Mouse (Mus musculus) spleen, postnatal 4 days (tissue): ENCODE measurements around the gene Gm960.
A peak's percentile ranks its signal among the peaks of the same experiment; 100 is the strongest.

ENCODE experiments used
- DNase-seq, 2 experiments: peaks; one replicate each; pipeline ENCODE4 v3.0.0; 2022; ENCODE audit warnings: low spot score in 2 of 2

The Gm960 gene

DNA sequence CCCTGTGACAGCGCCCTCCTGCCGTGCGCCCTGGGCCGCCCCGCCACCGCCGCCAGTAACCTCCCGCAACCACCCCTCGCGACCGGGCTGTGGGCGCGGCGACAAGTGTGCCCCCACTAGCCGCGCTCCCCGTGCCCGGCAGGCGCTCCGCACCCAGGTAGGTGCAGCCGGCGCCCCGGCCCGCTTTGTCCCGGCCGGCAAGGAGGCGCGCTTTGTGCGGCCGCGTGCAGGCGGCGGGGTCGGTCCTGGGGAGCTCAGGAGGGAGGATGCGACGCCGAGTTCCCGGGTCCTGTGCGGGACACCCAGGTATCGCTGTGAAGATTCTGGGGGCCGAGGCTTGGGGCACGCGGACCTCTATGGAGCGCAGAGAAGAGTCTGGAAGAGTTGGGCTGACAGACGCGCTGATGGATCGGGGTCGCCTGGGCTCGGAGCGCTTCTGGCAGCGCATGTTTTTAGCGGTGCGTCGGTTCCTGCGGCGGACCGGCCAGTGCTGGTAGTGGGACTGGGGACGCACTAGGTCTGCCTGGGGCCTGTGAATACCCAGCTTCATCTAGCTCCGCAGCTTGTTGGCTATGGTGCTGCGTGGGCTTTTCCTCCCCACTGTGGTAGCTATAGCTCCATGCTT lies 13.8 kb upstream of the Gm960 start:
- DNase-seq, result peak in 1 of 2 experiments; percentile 61

DNA sequence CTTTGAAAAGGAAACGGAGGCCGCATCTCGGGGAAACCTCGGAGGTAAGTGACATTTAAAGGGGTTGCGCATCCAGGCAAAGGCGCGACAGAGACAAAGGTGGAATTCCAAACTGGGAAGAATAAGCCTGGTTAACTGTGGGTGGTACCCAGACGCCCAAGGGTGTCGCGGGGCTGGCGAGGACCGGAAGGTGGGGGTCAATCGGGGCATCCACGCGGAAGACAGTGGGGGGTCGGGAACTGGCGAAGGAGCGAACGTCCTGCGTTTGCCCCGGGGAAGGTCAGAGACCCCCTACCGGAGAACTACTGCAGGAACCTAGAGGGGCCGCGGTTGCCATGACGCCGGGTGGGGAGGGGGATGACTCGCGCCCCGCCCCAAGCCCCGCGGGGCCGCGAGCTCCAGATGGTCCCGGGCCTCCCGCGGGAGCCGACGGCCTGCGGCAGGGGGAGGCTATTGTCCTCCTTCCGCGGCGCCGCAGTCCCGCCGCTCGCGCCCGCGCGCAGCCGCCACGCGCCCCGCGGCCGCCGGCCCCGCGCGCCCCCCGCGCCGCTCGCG lies 13.2 kb upstream of the Gm960 start:
- peak in 1 of 2 experiments; percentile 60 for DNase-seq

DNA sequence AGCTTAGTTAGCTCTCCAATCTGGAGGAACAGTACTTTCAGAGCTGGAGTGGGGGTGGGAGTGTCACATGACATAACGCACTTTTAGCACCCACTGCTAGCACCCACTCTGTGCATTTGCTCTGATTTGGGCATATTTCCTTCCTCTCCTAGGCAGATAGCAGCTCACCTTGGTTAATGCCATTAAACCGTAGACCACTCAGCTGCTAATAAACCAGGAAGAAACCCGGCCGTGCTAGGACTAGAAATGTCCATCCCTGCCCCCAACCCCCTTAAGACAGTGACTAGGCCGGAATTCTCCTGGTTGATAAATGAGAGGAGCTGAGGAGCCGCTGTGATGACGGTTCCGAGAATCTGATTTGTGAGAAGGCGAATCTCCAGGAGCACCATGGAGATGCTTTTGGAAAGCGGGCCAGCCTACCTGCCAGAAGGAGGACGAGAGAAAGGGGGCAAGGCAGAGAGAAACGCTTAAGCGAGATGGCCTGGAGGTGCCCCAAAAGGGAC lies 12.7 kb upstream of the Gm960 start, which contains the start of gene Sptbn2:
Gene Sptbn2, plus strand, starts transcription at position 70 of the 503 bp plus-strand sequence.
- DNase-seq, result no peak

DNA sequence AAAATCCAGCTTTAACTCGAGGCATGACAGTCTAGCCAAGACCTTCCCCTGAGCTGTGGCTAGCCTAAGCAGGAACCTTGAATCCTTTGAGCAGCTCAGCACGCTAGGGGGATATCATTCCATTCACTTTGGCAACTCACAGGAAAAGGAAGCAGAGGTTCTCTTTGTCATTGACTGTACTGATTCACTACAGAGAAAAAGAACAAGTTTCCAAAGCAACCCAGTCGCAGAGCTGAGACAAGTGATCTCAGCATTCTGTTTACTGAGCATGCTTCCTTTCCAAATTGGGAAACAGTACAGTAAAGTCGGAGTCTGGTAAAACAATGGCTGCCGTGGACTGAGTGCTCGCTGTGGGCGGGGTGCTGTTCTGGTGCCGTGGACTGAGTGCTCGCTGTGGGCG lies 10.3 kb upstream of the Gm960 start:
- DNase-seq, result no peak

DNA sequence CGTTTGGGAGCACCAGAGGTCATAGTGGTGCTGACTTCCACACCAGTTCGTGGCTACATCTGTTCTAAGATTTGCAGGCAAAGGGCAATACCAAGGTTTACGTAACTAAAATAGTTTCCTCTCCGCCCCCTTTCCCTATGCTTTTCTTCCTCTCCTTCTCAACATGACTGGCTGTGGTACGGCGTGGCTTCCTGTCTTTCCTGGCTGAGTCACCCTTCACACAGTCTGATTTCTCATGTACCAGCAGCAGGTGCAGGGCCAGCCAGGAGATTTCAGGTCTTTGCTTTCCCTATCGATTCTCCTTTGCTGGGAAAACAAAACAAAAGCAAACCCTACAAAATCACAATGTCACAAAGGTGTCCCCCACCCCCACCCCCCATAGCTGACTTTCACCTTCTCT lies 2.8 kb upstream of the Gm960 start:
- no peak for DNase-seq

DNA sequence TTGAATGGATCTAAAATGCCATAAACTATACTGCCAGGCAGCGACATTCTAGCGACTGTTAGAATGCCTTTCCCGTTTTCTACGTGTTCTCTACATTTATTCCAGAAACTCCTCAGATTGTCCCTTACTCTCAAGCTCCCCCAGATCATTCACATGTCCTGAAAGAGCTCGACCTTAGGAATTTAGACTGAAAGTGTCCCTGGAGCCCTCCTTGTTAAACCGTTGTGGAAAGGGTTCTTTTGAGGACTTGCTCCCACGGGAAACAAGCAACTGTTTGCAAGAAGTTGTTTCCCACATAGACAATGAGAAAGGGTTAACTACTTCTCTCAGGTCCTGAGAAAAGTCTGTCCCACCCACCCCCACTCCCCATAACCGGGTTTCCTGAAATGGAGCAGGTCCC lies 2.2 kb upstream of the Gm960 start:
- DNase-seq, result no peak

DNA sequence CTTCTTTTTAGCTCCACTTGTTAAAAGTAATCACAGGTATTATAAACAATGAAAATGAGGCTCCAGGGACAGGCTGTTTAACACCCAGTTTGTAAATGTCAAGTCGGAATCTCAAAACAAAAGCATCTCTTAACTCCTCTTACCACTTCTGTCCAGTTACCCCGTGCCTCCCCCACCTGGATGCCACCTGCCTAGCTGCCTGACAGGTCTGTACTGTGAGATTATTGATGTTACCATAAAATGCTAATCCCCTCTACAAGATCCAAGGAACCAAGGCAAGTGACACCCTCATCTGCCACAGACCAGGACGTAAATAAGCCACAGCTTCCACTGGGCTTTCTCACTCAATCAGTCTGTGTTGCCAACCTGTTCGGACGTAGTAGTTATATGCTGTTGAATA lies 1.4 kb upstream of the Gm960 start:
- DNase-seq, result no peak

DNA sequence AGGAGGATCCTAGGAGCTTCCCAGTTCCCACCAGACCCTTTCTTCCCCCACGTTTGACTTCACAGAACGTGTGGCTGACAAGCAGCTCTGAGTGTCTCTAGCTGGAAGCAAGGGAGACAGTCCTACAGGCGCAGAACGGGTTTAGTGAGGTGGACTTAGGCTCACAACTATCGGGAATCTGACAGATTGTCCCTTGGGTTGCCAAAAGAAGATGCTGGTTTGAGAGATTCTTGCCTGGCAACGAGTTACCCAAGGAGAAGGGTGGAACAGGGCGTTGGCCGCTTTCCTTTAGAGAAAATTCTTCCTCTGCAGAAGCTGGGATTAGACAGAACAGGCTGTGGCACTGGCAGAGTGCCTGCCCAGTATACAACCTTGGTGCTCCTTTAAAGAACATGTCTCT lies 388 bp upstream of the Gm960 start:
- no peak for DNase-seq

DNA sequence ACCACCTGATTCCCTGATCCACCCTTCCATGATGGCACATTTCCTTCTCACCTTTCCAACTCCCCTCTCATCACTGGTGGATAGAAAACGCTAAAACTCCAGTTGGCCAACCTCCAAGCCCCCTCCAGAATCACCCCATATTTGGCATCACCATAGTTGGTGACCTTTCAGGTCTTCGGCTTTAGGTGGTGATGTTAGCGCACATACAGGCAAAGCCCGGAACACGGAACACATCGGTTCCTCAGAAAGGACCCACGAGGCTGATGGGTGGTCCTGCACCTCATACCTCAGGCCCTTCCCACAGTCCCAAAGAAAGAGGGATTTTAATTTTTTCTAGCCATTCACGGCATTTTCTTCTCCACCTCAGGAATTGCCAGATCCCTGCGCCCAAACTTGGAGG lies 747 bp downstream of the Gm960 start:
- DNase-seq, result no peak

DNA sequence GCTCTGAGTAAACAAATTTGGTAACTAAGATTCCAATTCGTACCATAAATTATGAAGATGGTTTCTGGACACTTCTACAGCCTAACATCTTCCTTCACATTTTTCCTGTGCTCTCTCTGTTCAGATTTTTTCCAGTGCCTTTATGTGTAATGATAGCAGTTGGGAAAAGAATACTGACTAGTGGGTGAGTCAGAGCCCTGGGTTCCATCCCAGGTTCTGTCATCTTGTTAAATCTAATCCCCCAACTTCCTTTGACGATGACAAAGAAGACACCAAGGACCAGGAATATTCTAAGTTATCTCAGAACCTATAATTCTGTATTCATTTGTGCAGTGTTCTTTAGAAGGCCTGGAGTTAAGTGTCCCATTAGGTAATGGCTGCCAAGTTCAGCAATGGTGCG lies 1.3 kb downstream of the Gm960 start:
- DNase-seq, result no peak

DNA sequence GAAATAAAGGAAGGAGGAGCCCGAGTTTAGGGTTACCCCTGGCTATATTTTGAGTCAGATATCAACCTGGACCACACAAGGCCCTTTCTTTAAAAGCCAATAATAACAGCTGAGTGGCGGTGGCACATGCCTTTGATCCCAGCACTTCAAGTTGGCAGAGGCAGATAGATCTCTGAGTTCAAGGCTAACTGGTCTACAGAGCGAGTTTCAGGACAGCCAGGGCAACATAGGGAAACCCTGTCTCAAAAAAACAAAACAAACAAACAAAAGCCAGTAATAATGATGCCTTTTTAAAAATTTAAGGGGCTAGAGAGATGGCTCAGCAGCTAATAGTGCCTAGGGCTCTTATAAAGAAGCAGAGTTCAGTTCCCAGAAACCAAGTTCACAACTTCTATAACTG lies 4.1 kb downstream of the Gm960 start:
- DNase-seq, result no peak

DNA sequence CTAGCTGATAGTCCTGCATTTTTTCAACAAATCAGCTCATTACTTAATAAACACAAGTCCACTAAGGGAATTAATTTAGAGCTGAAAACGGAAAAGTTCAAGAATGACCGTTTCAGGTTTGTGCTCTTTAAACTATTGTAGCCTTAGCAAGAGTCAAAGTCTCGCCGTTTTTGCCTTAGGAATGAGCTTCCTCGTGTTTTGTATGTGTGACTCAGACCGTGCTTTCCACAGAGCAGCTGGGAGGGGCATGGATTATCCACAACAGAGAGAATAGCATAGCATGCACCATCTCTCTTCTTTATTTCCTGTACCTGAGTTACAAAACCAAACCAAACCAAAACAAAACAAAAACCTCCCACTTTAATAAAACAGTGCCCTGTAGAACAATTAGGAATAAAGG lies 26.1 kb downstream of the Gm960 start:
- DNase-seq, result no peak

DNA sequence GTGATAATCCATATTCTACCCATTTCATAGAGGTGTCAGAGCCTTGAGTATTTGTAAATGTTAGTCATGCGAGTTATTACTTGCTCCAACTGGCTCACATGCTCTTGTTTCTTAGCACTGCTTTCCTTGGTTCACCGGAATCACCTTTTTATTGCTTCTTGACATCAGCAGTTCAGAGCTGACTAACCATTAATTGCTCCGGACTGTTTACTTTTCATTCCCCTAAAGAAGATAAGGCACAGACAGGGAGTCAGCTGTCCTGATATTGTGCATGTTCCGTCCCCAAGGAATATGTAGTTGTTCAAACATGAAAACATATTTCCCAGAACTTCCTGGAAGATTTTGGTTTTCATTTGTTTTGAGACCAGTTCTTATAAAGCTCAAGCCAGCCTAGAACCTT lies 27.7 kb downstream of the Gm960 start:
- DNase-seq, result no peak

DNA sequence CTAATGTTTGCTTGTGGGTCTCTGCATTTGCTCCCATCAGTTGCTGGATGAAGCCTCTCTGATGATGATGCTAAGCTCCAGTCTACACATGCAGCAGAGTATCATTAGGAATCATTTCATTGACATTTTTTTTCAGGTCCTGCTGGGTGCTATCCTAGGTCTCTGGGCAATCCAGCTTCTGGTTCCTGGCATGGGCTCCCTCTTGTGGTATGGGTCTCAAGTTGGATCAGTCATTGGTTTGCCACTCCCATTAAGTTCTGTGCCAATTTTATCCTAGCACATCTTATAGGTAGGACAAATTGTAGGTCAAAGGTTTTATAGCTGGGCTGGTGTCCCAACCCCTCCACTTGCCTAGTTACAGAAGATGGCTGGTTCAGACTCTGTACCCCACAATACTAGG lies 31.7 kb downstream of the Gm960 start:
- no peak for DNase-seq

DNA sequence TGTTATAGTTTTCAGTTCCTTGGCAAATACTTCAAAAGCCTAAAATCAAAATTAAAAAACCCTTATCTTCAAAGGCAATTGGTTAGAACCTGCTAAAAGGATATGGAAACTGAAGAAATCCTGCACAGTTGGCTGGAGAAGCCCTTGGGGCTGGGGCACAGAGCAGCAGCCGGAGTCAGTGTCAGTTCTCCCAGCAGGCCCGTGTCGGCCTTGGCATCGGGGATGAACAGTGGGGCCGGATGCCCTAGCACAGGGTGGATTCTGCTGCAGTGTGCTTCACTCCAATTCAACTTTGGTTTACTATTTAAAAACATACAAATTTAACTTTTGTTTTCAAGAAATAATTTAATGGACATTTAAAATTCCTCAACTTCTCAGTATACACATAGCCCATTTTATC lies 40.3 kb downstream of the Gm960 start:
- no peak for DNase-seq

DNA sequence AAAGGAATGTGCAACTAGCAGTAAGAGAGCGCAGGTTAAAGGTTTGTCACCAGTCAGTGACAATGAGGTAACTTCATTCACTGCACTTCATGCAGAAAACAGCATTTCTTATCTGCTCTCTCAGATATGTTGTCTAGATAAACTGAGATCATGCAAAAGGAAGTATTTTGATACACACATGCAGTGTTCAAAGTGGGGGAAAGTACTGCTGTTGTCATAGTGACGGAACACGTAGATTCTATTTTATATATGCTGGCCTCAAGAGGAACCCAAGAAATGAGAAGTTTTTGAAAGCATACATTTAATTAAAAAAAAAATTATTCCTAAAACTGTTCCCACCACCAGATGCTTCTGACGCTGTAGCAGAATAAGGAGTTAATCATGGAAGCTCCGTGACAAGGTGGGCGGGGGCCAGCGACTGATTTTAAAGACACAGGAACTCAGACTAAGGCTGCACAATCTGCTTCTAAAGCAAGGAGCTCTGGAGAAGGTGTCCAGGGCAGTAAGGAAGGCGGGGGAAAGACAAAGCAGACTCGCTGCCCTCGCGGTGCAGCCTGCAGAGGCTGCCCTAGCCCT lies 51.5 kb downstream of the Gm960 start:
- DNase-seq, result no peak

DNA sequence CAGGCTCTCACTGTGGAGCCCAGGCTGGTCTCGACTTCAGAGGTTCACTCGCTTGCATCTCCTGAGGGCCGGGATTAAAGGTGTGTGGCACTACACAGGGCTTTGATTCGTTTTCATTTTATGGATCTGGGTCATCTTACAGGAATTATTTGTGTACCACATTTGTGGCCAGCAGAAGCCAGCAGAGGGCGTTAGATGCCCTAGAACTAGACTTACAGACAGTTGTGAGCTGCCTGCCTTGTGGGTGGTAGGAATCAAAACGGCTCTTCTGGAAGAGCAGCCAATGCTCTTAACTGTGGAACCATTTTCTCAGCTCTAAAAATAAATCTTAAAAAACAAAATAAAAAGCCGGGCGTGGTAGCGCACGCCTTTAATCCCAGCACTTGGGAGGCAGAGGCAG lies 54.2 kb downstream of the Gm960 start:
- no peak for DNase-seq

DNA sequence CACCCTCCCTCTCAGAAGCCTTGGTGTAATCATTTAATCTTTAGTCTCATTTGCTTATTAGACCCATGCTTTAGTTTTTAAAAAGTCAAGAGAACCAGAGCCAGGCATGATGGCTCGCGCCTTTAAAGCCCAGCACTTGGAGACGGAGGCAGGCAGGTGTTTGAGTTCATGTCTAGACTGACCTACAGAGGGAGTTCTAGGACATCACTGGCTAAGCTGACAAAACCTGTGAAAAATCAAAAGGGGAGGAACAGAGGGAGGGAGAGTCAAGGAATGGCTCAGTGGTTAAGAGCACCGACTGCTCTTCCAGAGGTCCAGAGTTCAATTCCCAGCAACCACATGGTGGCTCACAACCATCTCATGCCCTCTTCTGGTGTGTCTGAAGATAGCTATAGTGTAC lies 62.5 kb downstream of the Gm960 start:
- DNase-seq, result no peak

DNA sequence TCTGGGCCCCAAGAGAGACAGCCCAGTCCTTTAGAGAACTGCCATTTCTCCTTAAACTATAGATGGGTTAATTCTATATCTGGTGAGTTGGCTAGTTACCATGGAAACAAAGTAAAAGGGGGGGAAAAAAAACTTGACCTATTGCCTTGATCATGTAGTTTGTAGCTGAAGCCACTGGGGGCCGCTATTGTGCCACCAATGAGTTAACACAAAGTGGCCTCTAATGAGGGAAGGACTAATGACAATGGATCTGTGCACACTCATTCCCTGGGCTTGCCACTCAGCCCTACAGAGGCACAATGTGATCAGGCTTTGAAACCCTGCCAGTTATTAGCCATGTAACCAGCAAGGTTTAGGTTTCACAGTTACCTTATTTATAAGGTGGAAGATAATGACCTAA lies 69.6 kb downstream of the Gm960 start:
- peak; percentile 63 to 85 for DNase-seq

DNA sequence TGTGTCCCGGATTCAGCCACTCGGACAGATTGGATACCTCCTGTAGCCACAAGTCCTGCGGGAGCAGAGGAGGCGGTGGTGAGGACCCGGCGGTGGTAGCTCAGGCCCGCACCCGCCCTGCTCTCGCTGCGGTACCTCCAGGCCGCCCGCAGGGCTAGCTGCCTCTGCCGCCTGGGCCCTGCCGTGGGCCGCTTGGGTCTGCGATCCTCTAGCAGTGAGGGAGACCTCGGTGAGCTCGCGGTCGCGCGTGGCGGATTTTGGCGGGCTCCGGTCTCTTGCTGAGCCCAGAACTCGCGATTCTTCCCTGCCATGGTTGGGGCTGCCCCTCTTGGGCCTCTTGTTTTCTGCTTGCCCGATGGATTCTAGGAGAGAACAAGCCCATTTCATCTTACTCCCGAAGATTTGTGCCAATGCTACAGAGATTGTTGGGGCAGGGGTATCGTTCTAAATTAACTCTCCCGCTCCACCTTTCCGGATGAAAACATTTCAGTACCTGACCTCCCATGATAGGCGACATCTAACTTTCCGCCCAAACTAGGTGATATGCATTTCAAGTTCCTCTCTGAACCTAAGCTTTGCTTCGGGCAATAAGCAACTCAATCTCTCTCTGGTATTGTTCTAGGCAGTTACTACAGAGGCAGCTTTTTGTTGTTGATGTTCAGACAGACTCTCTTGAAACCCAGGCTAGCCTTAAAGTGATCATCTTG lies 72.5 kb downstream of the Gm960 start:
- peak; percentile 47 to 81 for DNase-seq

DNA sequence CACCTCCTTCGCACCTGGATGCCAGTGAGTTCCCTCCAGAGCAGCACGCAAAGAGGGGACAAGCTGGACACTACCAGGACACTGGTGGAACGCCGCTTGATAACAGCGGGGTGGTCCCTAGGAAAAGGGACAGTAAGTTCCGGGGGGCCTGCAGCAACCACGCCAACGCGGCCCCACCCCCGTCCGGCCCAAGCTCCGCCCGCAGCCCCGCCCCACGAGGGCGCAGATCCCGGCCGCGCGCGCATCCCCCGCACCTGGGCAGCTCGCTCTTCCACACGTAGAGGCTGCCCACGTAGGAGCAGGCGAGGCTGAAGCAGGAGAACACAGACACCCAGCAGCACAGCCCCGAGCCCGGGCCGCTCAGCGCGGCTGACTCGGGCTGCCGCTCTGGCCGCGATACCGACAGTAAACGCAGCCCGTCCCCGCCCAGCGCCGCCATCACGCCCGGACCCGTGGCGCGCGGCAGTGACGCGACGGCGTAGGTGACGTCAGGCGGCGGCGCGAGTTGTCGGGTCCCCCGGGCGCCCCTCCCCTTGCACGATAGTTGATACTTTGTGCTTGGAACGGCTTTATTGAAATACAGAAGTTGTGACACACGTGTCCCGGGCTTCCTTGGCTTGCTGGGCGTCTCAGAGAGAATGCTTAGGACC lies 73.2 kb downstream of the Gm960 start, which contains the start of gene Rce1:
Gene Rce1, minus strand, starts transcription at position 463 of the 650 bp plus-strand sequence.
- DNase-seq, result peak; percentile 87 to 95
